Mouse (Mus musculus): Measurements from ENCODE around the gene Tmem128. TPM values are rescaled to one million over a fixed set of nuclear protein-coding genes. Genes with fewer than 3 reads are reported as not detected.

The Tmem128 gene
- 52.2 and 62.5 TPM in 2 replicates for polyA plus RNA-seq (2012; rRNA removed)

DNA sequence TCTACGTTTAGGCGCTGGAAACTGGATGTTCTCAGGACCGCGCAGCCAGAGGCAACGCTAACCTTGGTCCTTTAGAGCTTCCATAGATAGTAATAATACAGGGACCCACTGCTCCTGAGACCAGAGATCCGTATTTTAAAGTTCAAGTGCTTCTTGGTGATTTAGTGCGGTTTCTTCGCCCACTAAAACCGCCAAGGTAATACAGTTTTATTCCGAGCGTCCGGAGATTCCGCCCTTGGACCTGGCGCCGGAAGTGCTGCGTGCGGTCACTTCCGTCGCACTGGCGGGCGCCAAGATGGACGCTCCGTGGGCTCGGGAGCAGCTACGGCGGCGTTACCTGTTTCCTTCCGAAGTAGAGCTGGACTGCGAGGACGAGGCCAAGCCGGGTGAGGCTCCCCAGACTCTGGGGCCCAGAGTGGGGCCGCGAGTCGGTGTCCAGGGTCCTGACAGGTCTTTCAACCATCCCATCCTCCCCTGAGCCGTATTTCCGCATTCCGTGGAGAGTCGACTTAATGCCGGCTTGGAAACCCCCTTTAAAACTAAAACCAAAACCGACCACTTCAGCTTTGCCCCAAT, at the start of gene Tmem128:
TSS of gene Tmem128 (plus strand) at position 79 of the 576 bp plus-strand sequence.
- Histone ChIP-seq H3K4me1 (ENCODE audit: control insufficient read depth, insufficient read depth, low read length) (no peaks in the 10 kb centered on the region; the same call in 1 of the 2 replicates), H3K27ac (ENCODE audit: control insufficient read depth, insufficient read depth, low read depth, low read length) (peak within 1 kb of the TSS; percentile 86), H3K4me3 (ENCODE audit: control insufficient read depth, low read depth, low read length) (peak within 1 kb of the TSS; percentile 92), H3K36me3 (ENCODE audit: control insufficient read depth, insufficient read depth, low read length) (peaks cover 1% of the 10 kb centered on the region; the same call in 1 of the 2 replicates), H3K27me3 (ENCODE audit: control insufficient read depth, insufficient read depth, low read length) (no peaks in the 10 kb centered on the region)
- peak; percentile 88 for TF ChIP-seq POLR2A (IDR thresholded peaks at IDR 0.05; ENCODE audit: control insufficient read depth, low read depth, low read length)
- TF ChIP-seq CTCF (IDR thresholded peaks at IDR 0.05; ENCODE audit: control insufficient read depth, insufficient read depth, insufficient replicate concordance, low read depth, low read length): no peak

DNA sequence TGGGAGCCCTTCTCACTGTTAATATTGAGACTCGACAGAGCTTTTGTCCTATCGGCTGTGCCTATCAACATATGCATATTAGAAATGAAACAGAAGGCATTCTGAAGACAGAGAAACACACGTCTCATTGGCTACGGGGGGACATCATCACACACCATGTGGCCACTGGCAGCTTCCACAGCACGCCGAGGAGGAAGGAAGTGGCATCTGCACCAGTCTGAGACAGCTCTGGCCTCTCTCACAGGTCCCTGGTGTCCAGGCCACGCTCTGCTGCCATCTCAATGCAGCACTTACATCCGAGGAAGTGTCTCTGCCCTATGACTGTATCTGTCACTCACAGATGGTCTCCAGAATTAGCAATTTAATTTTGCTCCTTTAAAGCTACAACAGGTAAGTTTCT, 48.3 kb upstream of the Tmem128 start:
- Histone ChIP-seq H3K27ac (ENCODE audit: control insufficient read depth, insufficient read depth, low read depth, low read length) (no peak overlapping the region), H3K4me1 (ENCODE audit: control insufficient read depth, insufficient read depth, low read length) (no peaks in the 10 kb centered on the region), H3K36me3 (ENCODE audit: control insufficient read depth, insufficient read depth, low read length) (peaks cover 7% of the 10 kb centered on the region), H3K4me3 (ENCODE audit: control insufficient read depth, low read depth, low read length) (no peak overlapping the region), H3K27me3 (ENCODE audit: control insufficient read depth, insufficient read depth, low read length) (no peaks in the 10 kb centered on the region)
- no peak for TF ChIP-seq POLR2A (IDR thresholded peaks at IDR 0.05; ENCODE audit: control insufficient read depth, low read depth, low read length)
- TF ChIP-seq CTCF (IDR thresholded peaks at IDR 0.05; ENCODE audit: control insufficient read depth, insufficient read depth, insufficient replicate concordance, low read depth, low read length): no peak

DNA sequence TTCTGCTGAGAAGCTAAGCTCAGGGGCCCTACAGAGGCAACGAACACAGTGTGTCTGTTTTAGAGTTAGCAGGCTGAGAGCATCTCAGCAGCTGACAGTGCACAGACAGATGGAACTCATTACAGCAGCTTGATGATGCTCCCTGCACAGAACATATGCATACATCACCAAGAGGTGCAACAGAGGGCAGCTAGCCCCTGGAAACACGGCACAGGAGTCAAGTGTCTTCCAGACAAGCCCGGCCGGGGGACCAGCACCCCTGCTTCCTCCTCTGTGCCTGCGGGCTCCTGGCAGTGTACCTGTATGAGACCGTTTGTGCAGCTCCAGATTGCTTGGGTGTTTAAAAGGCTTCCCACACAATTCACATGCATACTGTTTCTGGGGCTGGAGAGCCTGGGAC, 47.0 kb upstream of the Tmem128 start:
- Histone ChIP-seq H3K27me3 (ENCODE audit: control insufficient read depth, insufficient read depth, low read length) (no peaks in the 10 kb centered on the region), H3K27ac (ENCODE audit: control insufficient read depth, insufficient read depth, low read depth, low read length) (no peak overlapping the region), H3K4me3 (ENCODE audit: control insufficient read depth, low read depth, low read length) (no peak overlapping the region), H3K36me3 (ENCODE audit: control insufficient read depth, insufficient read depth, low read length) (peaks cover 6% of the 10 kb centered on the region), H3K4me1 (ENCODE audit: control insufficient read depth, insufficient read depth, low read length) (peaks cover 2% of the 10 kb centered on the region; the same call in 1 of the 2 replicates)
- TF ChIP-seq POLR2A (IDR thresholded peaks at IDR 0.05; ENCODE audit: control insufficient read depth, low read depth, low read length) (no peak), CTCF (IDR thresholded peaks at IDR 0.05; ENCODE audit: control insufficient read depth, insufficient read depth, insufficient replicate concordance, low read depth, low read length) (no peak)

DNA sequence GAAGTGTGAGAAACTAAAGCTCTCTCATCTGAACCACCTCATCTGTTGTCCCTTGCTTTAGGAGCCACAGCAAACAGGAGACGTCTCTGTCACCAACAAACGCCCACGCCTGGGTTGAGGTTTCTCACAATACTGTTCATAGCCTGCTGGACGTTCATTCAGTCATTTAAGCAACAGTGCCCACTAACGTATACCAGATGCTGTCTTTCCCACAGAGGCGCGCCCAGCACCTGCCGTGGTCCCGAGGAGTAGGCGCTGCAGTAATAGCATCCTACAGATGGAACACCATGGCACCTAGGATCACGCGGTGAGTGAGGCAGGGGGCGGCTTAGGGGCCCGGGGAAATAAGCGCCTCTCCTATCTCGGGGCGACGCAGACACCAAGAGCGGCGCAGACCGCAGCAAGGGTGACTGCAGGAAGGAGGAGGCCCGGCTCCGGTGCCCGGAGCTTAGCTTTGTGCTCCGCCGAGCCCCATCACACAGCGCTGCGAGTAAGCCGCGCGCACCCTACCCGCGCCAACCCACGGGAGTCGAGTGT, 40.1 kb upstream of the Tmem128 start:
- TF ChIP-seq CTCF (IDR thresholded peaks at IDR 0.05; ENCODE audit: control insufficient read depth, insufficient read depth, insufficient replicate concordance, low read depth, low read length) (no peak), POLR2A (IDR thresholded peaks at IDR 0.05; ENCODE audit: control insufficient read depth, low read depth, low read length) (no peak)
- Histone ChIP-seq H3K27me3 (ENCODE audit: control insufficient read depth, insufficient read depth, low read length) (no peaks in the 10 kb centered on the region), H3K4me3 (ENCODE audit: control insufficient read depth, low read depth, low read length) (peak overlapping the region; percentile 100), H3K36me3 (ENCODE audit: control insufficient read depth, insufficient read depth, low read length) (peaks cover 6% of the 10 kb centered on the region), H3K27ac (ENCODE audit: control insufficient read depth, insufficient read depth, low read depth, low read length) (peak overlapping the region; percentile 93), H3K4me1 (ENCODE audit: control insufficient read depth, insufficient read depth, low read length) (peaks cover 6% of the 10 kb centered on the region)

DNA sequence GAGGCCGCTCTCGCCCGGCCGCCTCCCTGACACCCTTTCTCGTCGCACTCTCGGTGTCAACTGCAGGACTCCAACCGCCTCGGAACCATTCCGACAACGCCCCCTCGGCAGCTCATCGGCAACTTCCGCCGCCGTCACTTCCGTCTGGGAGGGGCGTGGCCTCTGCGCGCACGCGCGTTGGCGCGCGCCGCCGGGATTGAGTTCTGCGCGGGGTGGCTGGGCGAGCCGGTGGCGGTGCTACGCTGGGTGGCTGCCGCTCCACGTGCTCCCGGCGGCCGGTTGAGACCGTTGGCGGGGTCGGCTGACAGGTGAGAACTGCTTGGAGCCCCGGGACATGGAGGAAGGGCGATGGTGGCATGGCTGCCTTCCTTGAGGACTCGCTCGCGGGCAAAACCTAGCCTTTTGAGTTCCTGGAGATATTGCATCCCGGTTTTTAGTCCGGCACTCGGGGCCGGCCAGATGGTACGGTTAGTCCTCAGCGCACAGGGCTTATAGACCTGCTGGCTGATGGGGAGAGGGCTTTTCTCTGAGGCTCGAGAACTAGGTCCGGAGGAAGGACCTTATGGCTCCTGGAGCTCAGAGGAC, 39.6 kb upstream of the Tmem128 start, which contains the start of the genes Zbtb49 and Lyar:
TSS of gene Zbtb49 (minus strand) at position 130 of the 585 bp plus-strand sequence.
TSS of gene Lyar (plus strand) at position 143 of the 585 bp plus-strand sequence.
- peaks cover 6% of the 10 kb centered on the region for H3K4me1 ChIP-seq (ENCODE audit: control insufficient read depth, insufficient read depth, low read length)
- H3K27ac ChIP-seq (ENCODE audit: control insufficient read depth, insufficient read depth, low read depth, low read length): peak within 1 kb of the TSS; percentile 99
- peak within 1 kb of the TSS; percentile 100 for H3K4me3 ChIP-seq (ENCODE audit: control insufficient read depth, low read depth, low read length)
- TF ChIP-seq POLR2A (IDR thresholded peaks at IDR 0.05; ENCODE audit: control insufficient read depth, low read depth, low read length) (peak; percentile 95), CTCF (IDR thresholded peaks at IDR 0.05; ENCODE audit: control insufficient read depth, insufficient read depth, insufficient replicate concordance, low read depth, low read length) (no peak)
- peaks cover 8% of the 10 kb centered on the region for H3K36me3 ChIP-seq (ENCODE audit: control insufficient read depth, insufficient read depth, low read length)
- no peaks in the 10 kb centered on the region for H3K27me3 ChIP-seq (ENCODE audit: control insufficient read depth, insufficient read depth, low read length)

DNA sequence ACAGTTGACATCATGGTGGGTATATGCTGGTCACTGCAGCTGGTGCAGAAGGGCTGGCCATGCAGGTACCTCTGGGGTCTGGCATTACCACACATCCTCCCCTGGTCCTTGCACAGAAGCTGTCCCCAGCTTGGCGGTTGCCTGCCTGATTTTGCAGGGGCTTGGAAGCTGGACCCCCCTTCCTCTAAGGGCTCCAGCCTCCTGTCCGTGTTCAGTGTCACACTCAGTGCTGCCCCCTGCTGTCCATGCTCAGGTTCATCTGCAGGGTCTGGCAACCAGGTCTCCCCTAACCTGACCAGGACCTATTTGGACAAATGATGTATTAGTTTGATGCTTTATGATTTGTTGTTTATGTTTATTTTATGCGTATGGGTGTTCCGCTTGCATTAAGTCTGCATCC, 24.6 kb upstream of the Tmem128 start:
- Histone ChIP-seq H3K36me3 (ENCODE audit: control insufficient read depth, insufficient read depth, low read length) (peaks cover 8% of the 10 kb centered on the region), H3K4me3 (ENCODE audit: control insufficient read depth, low read depth, low read length) (peak overlapping the region; percentile 85)

DNA sequence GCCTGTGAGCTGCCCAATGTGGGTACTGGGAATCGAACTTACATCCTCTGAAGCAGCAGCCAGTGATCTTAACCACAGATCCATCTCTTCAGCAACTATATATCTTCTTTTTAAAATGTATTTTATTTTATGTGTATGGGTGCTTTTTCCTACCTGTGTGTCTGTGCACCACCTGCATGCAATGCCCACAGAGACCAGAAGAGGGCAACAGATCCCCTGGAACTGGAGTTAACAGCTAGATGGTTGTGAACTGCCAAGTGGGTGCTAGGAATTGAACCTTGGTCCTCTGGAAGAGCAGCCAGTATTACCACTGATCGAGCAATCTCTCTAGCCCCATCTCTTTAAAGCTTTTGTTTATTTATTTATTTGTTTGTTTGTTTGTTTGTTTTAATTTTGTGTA, 23.4 kb upstream of the Tmem128 start:
- no peak overlapping the region for H3K27ac ChIP-seq (ENCODE audit: control insufficient read depth, insufficient read depth, low read depth, low read length)
- H3K27me3 ChIP-seq (ENCODE audit: control insufficient read depth, insufficient read depth, low read length): no peaks in the 10 kb centered on the region
- no peak for TF ChIP-seq POLR2A (IDR thresholded peaks at IDR 0.05; ENCODE audit: control insufficient read depth, low read depth, low read length)
- peak; percentile 3; the same call in 1 of the 2 replicates for TF ChIP-seq CTCF (IDR thresholded peaks at IDR 0.05; ENCODE audit: control insufficient read depth, insufficient read depth, insufficient replicate concordance, low read depth, low read length)
- H3K4me3 ChIP-seq (ENCODE audit: control insufficient read depth, low read depth, low read length): no peak overlapping the region
- no peaks in the 10 kb centered on the region for H3K4me1 ChIP-seq (ENCODE audit: control insufficient read depth, insufficient read depth, low read length)
- peaks cover 4% of the 10 kb centered on the region for H3K36me3 ChIP-seq (ENCODE audit: control insufficient read depth, insufficient read depth, low read length)

More for the DNA sequence above, 24.6 kb upstream of the Tmem128 start:
- H3K4me1 ChIP-seq (ENCODE audit: control insufficient read depth, insufficient read depth, low read length): no peaks in the 10 kb centered on the region
- TF ChIP-seq POLR2A (IDR thresholded peaks at IDR 0.05; ENCODE audit: control insufficient read depth, low read depth, low read length) (no peak; the same call in 1 of the 2 replicates), CTCF (IDR thresholded peaks at IDR 0.05; ENCODE audit: control insufficient read depth, insufficient read depth, insufficient replicate concordance, low read depth, low read length) (peak; percentile 88; the same call in 1 of the 2 replicates)
- no peaks in the 10 kb centered on the region for H3K27me3 ChIP-seq (ENCODE audit: control insufficient read depth, insufficient read depth, low read length)
- no peak overlapping the region for H3K27ac ChIP-seq (ENCODE audit: control insufficient read depth, insufficient read depth, low read depth, low read length)
